Mouse (Mus musculus): ENCODE data around the gene Mob3b.

DNA sequence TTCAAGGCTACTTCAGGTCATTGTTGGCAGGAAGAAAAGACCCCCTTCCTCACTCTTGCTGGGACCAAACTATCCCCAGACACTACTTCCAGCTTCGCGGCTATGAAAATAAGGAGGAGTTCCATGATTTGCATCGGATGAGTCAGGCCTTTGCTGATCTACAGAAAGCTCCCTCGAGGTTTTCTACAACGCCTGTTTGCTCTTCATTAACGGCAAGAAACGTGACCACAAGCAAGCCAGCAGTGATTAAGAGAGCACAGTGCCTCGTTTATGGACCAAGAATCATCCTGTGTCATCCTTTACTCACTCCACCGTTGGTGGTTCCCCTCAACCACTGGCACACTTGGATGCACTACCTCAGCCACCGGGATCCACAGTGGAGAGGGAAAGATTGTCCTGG lies 11.6 kb downstream of the Mob3b start:
- TF ChIP-seq CTCF (conservative IDR thresholded peaks at IDR 0.05; ENCODE audit: low read length) (no peak), POU5F1 (IDR thresholded peaks at IDR 0.05; ENCODE audit: borderline replicate concordance, low read length) (no peak), NANOG (IDR thresholded peaks at IDR 0.05; ENCODE audit: borderline replicate concordance, low read length) (no peak)
